Mouse (Mus musculus) lung, postnatal 0 days (tissue): ENCODE results near the gene Fggy.

Source experiments
- CTCF ChIP-seq: IDR thresholded peaks from 2 replicates; pipeline ENCODE4 v1.5.1; 2016; ENCODE audit warnings: antibody characterized with exemption, mild to moderate bottlenecking
- EP300 ChIP-seq: IDR thresholded peaks from 2 replicates; pipeline ENCODE4 v1.6.1; 2016; ENCODE audit warnings: antibody characterized with exemption, mild to moderate bottlenecking, control low read depth

DNA sequence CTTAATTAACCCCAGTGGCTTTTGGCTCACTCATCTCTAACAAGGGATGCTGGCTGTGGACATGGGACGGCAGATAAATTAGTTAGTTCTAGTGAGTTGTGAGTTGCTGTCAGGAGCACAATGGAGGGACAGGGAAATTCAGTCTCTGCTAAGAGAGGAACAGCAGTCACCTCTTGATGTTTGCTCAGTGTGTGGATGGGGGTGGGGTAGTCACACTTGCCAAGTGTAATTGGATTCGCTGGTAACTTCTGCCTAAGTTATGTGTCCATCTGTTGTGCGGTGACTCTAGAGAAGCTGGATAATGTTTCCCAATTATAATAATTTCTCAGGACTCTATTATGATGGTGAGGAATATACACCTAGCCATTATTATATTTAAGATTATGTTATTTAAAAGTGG is 107.0 kb downstream of the Fggy start:
- TF ChIP-seq CTCF = no peak
- no peak for TF ChIP-seq EP300
